Mouse (Mus musculus) thymus, postnatal 0 days (tissue): ENCODE data around the gene Kcnab1. TPM values are rescaled to one million over a fixed set of nuclear protein-coding genes. Genes with fewer than 3 reads are reported as not detected.

ENCODE experiments used
- DNase-seq: peaks from one replicate; pipeline ENCODE4 v3.0.0-alpha.2; 2015; ENCODE audit warnings: low spot score
- polyA plus RNA-seq: library from polyadenylated mRNA; unstranded; fragments of >200 nt; fragmentation: Nextera tagmentation; extraction: Ambion mirVana; gene quantifications from 2 replicates; pipeline ENCODE4 v1.2.1, GENCODE M21; 2015

Kcnab1 gene
- polyA plus RNA-seq, 1 experiment from 2014 or later = 0.96 TPM

DNA sequence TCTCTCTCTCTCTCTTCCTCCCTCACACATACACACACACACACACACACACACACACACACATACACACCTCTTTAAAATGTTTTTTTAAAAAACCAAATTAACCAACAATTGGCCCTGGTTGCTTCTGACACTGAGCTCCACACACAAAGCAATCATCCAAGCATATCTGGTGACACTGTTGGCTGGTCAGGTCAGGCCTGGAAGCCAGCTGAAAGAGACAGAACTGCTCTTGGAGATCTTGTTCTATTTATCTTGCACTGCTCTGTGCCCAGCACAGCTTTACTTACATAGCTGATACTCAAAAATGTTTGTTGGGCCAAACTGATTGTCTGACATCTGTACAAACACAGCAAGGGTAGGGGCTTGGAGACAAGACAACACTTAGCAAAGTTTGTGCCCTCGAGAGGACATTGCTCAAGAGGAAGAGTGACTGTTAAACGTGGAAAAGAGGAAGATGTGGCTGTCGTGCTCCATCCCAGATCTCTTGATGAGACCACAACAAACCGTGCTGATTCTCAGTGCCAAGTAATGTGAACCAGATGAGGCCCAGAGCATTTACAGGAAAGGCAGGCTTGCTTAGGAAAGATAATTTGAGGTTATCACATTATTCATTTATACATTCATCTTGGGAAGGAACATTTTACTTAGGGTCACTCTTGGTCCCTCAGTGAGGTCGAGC lies 308.9 kb downstream of the Kcnab1 start:
- no peak for DNase-seq

DNA sequence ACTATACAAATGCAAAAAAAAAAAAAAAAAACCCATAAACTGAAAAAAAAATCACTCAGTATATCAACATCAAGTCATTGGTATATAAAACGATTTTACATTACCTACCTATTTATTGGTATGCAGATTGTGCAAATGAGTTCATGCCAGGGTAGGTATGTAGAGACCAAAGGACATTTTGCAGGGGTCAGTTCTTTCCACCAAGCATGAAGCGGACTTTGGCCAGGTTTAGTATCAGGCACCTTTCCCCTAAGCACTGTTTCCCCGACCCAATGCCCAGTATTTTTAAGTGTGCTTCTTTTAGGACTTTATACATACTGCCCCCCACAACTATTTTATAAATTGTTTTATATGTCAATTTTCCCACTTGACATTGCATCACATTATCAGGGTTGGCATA lies 310.5 kb downstream of the Kcnab1 start:
- DNase-seq = no peak
